Comparison of ENCODE assay signal across 12 mouse cellular contexts in genomic region chr9:108198621-108199020, GRCm38 (mm10).
"Had no signal": no experiment of that assay in that cellular context is flagged by ENCODE, and none has a peak within 500 bp of the region (broad histone marks: within the 10 kb centered on the region; RNA-seq: fewer than 3 reads in every experiment).

No protein-coding gene starts in this region.

- DNase-seq: kidney, adult 11 months; kidney, postnatal 10 days; liver; liver, embryonic 13.5 days; liver, postnatal 0 days; lung, postnatal 36 days; right cerebral cortex, adult 18-20 months; right cerebral cortex, postnatal 25 days; thymus, adult 18-20 months; thymus, postnatal 14 days had no signal

- H3K27ac ChIP-seq: layer of hippocampus, adult 2 months; limb, embryonic 12.5 days; liver, embryonic 13.5 days had no signal

- H3K4me3 ChIP-seq: layer of hippocampus, adult 2 months; limb, embryonic 12.5 days; liver, embryonic 13.5 days had no signal
